Mouse (Mus musculus) neutrophil, adult 83 days (primary cell): ENCODE data around the gene Stox1. TPM values are rescaled to one million over a fixed set of nuclear protein-coding genes. Genes with fewer than 3 reads are reported as not detected.

Experiments used
- total RNA-seq, 2 experiments: library from RNA; stranded (reverse); gene quantifications; one replicate each; pipeline ENCODE4 v1.2.4; 2023

The Stox1 gene
- total RNA-seq, result under 1 TPM in 1 of 2 experiments, not detected in 1; 0.46 TPM

GRCm38 (mm10) chr10:62725771-62726687, at the start of gene Stox1:
Gene Stox1 (minus strand): TSS chr10:62726128.

GRCm38 (mm10) chr10:62650881-62651810, 74.8 kb downstream of the Stox1 start, which contains the start of gene Ddx50:
Gene Ddx50 (minus strand): TSS chr10:62651218.

Other genes starting within 250 kb of the Stox1 start
- gene Vps26a, start 239.3 kb downstream of the Stox1 start, total RNA-seq, result 10 to 100 TPM; 43.1 to 45.4 TPM
- 100 to 1,000 TPM; 771 to 846 TPM for gene Srgn, start 198.7 kb downstream of the Stox1 start, total RNA-seq
- gene Kif1bp, start 147.7 kb downstream of the Stox1 start, total RNA-seq, result 10 to 100 TPM; 18.1 to 19.9 TPM
- 10 to 100 TPM; 37.4 to 40.2 TPM for gene Ddx21, start 123.8 kb downstream of the Stox1 start, total RNA-seq
- gene Ddx50, start 74.9 kb downstream of the Stox1 start, total RNA-seq, result 10 to 100 TPM; 50.3 to 60.4 TPM
- gene Ccar1, start 66.2 kb upstream of the Stox1 start, total RNA-seq, result 10 to 100 TPM; 68.5 to 73.3 TPM
- 1 to 10 TPM; 1.9 to 3.1 TPM for gene Tet1, start 182.9 kb upstream of the Stox1 start, total RNA-seq
- gene Slc25a16, start 194.5 kb upstream of the Stox1 start, total RNA-seq, result 10 to 100 TPM; 13.0 to 17.1 TPM
- gene Dna2, start 220.9 kb upstream of the Stox1 start, total RNA-seq, result 10 to 100 TPM; 56.4 to 57.7 TPM